Mouse (Mus musculus) myocyte (in vitro differentiated cells): ENCODE measurements around the gene Tmem220.

ENCODE experiments used
- E2F4 ChIP-seq: IDR thresholded peaks from one replicate; pipeline ENCODE4 v1.6.1; 2011; ENCODE audit warnings: mild to moderate bottlenecking, control low read depth, moderate library complexity; ENCODE audit not compliant: insufficient read depth
- POLR2A ChIP-seq: IDR thresholded peaks from one replicate; pipeline ENCODE4 v1.6.1; 2011; ENCODE audit warnings: low read depth, mild to moderate bottlenecking, control low read depth, moderate library complexity; ENCODE audit not compliant: insufficient read length
- USF1 ChIP-seq: IDR thresholded peaks from one replicate; pipeline ENCODE4 v1.6.1; 2011; ENCODE audit warnings: low read depth, mild to moderate bottlenecking, control low read depth, moderate library complexity

- no peak for TF ChIP-seq POLR2A
- TF ChIP-seq E2F4, result no peak
- TF ChIP-seq USF1, result no peak
Measured at GRCm38 (mm10) chr11:66993674-66994073, 31.3 kb upstream of the Tmem220 start.
